Mouse (Mus musculus) intestine, embryonic 14.5 days (tissue): Measurements from ENCODE around the gene Atp9a. TPM values are rescaled to one million over a fixed set of nuclear protein-coding genes. Genes with fewer than 3 reads are reported as not detected.

Experiments
- ATAC-seq: fragments of 200-750 bp; cut with Nextera tagmentation; replicated peaks from 2 replicates; pipeline ENCODE4 v1.8.0; 2017; ENCODE audit warnings: low read depth, moderate number of reproducible peaks, moderate TSS enrichment, moderate library complexity; ENCODE audit not compliant: low FRiP score, low TSS enrichment
- DNase-seq: peaks from one replicate; pipeline ENCODE4 v3.0.0-alpha.2; 2018; ENCODE audit warnings: low spot score
- H3K27ac ChIP-seq: fragments of 300-500 bp; sonication (generic); 2 replicates; pipeline ENCODE4 v1.5.1; 2014; ENCODE audit warnings: low read depth, mild to moderate bottlenecking, control low read depth
- H3K27me3 ChIP-seq: fragments of 300-500 bp; sonication (generic); replicated peaks from 2 replicates; pipeline ENCODE4 v1.6.1; 2014; ENCODE audit warnings: low read length, control low read depth; ENCODE audit not compliant: control insufficient read depth, insufficient read depth
- H3K36me3 ChIP-seq: fragments of 300-500 bp; sonication (generic); 2 replicates; pipeline ENCODE4 v1.6.1; 2014; ENCODE audit warnings: low read length, control low read depth; ENCODE audit not compliant: control insufficient read depth, insufficient read depth
- H3K4me1 ChIP-seq: fragments of 300-500 bp; sonication (generic); replicated peaks from 2 replicates; pipeline ENCODE4 v1.6.1; 2014; ENCODE audit warnings: low read length, control low read depth, mixed read lengths; ENCODE audit not compliant: control insufficient read depth, insufficient read depth
- H3K4me2 ChIP-seq: fragments of 300-500 bp; sonication (generic); 2 replicates; pipeline ENCODE4 v1.6.1; 2014; ENCODE audit warnings: low read length
- H3K4me3 ChIP-seq: fragments of 300-500 bp; sonication (generic); 2 replicates; pipeline ENCODE4 v1.5.1; 2014; ENCODE audit warnings: low read depth, low read length, control low read depth, mixed read lengths
- H3K9ac ChIP-seq: fragments of 300-500 bp; sonication (generic); 2 replicates; pipeline ENCODE4 v1.6.1; 2014; ENCODE audit warnings: mild to moderate bottlenecking, low read length
- H3K9me3 ChIP-seq: fragments of 300-500 bp; sonication (generic); 2 replicates; pipeline ENCODE4 v1.6.1; 2016; ENCODE audit warnings: low read length, control low read depth; ENCODE audit not compliant: control insufficient read depth
- WGBS: fragments of 180-500 bp; shearing (Covaris S2); extraction: QIAGEN DNeasy Blood & Tissue Kit; methylation state at CpG from one replicate; pipeline ENCODE4 v1.1.7; 2014; 5-methylcytosine and 5-hydroxymethylcytosine counted together
- polyA plus RNA-seq: library from polyadenylated mRNA; unstranded; fragments of >200 nt; fragmentation: Nextera tagmentation; extraction: Ambion mirVana; gene quantifications from 2 replicates; pipeline ENCODE4 v1.2.1, GENCODE M21; 2014

Gene Atp9a
- polyA plus RNA-seq, 1 experiment from 2014 or later: 15.6 TPM

DNA sequence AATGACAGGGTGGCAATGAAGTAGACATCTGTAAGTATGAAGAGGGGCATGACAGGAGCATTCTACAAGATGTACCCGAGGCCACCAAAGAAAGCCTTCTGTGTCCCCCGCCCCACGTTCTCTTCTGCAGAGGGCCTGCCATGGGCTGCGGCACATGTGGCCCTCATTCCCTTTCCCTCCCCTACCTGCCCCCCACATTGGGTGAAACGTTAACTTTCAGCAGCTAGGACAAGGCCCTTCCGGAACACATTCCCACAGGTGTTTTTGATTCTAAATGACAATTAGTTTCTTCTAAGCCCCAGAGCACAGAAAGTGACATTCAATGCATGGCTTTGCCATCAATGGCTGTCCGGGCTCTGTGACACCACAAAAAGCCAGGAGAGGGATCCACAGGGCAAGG, 107.3 kb downstream of the Atp9a start:
- Histone ChIP-seq H3K4me3 (no peak overlapping the region), H3K9ac (no peak overlapping the region), H3K27me3 (no peaks in the 10 kb centered on the region), H3K9me3 (no peaks in the 10 kb centered on the region), H3K4me1 (peaks cover 7% of the 10 kb centered on the region; the same call in 1 of the 2 replicates), H3K27ac (no peak overlapping the region), H3K36me3 (0 out of 2 replicates have a peak, but pooled peaks cover 8% of the 10 kb centered on the region), H3K4me2 (no peak overlapping the region)
- DNase-seq: no peak
- ATAC-seq: no peak
- WGBS: 82% methylated on average over 7 of the region's 7 CpGs

DNA sequence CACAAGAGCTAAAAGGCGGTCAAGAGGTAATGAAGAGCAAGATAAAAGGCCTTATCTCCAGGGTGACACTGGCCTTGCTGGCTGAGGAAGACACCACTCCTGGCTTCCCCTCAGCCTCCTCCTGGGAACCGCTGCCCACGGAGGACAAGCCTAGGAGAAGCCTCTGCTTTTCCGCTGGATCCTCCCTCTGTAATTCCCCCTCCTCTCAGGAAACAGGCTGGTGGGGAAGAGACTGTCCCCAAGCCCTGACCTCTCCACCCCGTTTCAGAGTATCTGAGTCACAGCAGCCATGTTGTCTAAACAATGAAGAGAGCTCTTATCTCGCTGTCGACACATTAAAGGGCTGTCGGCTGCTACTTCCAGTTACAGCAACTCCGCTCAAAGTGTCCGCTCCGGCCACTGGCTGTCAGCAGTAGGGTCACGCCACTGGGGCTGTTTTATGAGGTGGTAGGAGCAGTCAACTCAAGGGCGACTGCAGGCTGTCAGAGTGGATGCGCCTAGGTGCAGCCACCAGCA, 108.8 kb downstream of the Atp9a start:
- no peak overlapping the region for H3K9ac ChIP-seq
- no peaks in the 10 kb centered on the region for H3K27me3 ChIP-seq
- H3K4me2 ChIP-seq: no peak overlapping the region
- DNase-seq (no peak), ATAC-seq (no peak)
- H3K36me3 ChIP-seq: 0 out of 2 replicates have a peak, but pooled peaks cover 3% of the 10 kb centered on the region
- no peak overlapping the region for H3K27ac ChIP-seq
- peaks cover 7% of the 10 kb centered on the region; the same call in 1 of the 2 replicates for H3K4me1 ChIP-seq
- WGBS: 21% methylated on average over 14 of the region's 14 CpGs
- H3K4me3 ChIP-seq: no peak overlapping the region
- H3K9me3 ChIP-seq: no peaks in the 10 kb centered on the region

DNA sequence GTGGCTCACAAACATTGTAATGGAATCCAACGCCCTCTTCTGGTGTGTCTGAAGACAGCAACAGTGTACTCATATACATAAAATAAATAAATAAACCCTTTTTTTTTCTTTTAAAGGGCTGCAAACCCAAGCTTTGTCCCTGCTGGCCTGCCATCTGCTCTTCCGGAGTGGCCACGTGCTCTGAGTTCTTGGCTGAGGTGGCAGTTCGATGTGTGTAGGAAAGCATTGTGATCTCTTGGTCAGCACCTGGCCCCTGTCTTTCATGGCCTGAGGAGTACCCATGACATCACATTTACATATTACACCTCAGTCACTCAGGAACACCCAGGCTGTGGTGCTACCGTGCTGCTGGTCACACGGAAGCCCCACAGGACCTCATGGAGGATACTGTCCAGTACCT, 109.7 kb downstream of the Atp9a start:
- Histone ChIP-seq H3K36me3 (0 out of 2 replicates have a peak, but pooled peaks cover 3% of the 10 kb centered on the region), H3K4me3 (no peak overlapping the region), H3K27ac (no peak overlapping the region), H3K9me3 (no peaks in the 10 kb centered on the region), H3K4me2 (no peak overlapping the region), H3K9ac (no peak overlapping the region), H3K27me3 (no peaks in the 10 kb centered on the region), H3K4me1 (peaks cover 7% of the 10 kb centered on the region; the same call in 1 of the 2 replicates)
- no peak for DNase-seq
- 73% methylated on average over 6 of the region's 6 CpGs for WGBS
- ATAC-seq: no peak

DNA sequence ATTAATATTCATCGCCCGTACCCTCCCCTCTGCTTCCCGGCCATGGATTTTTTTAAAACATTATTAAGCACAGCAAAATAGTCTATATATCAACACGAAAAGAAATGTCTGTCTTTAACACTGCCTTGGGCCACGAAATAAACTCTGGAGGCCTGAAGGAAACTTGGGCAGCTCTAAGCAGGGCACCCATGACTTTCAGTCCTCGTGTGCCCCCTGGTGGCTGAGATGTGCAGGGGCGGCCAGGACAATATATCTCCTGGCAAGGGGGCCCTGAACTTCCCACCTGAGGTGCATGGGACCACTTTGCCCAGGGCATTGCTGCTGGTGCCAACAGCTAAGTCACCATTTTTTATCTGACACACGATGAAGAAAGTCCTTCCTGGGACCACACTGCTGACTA, 113.4 kb downstream of the Atp9a start:
- DNase-seq (peak; percentile 95), ATAC-seq (peak; percentile 79)
- H3K27me3 ChIP-seq: no peaks in the 10 kb centered on the region
- H3K9ac ChIP-seq: no peak overlapping the region
- H3K4me1 ChIP-seq: peaks cover 7% of the 10 kb centered on the region; the same call in 1 of the 2 replicates
- H3K4me2 ChIP-seq: no peak overlapping the region
- 24% methylated on average over 8 of the region's 8 CpGs for WGBS
- H3K36me3 ChIP-seq: 0 out of 2 replicates have a peak, but pooled peaks cover 3% of the 10 kb centered on the region
- no peak overlapping the region for H3K27ac ChIP-seq
- peaks cover 4% of the 10 kb centered on the region; the same call in 1 of the 2 replicates for H3K9me3 ChIP-seq
- H3K4me3 ChIP-seq: no peak overlapping the region

GRCm38 (mm10) chr2:168627829-168628770, 114.1 kb downstream of the Atp9a start:
- 0 out of 2 replicates have a peak, but pooled peaks cover 3% of the 10 kb centered on the region for H3K36me3 ChIP-seq
- peaks cover under 1% of the 10 kb centered on the region; the same call in 1 of the 2 replicates for H3K4me1 ChIP-seq
- no peak overlapping the region for H3K4me2 ChIP-seq
- DNase-seq (no peak), ATAC-seq (no peak)
- WGBS: 62% methylated on average over 20 of the region's 20 CpGs
- H3K27ac ChIP-seq: no peak overlapping the region
- peaks cover 4% of the 10 kb centered on the region; the same call in 1 of the 2 replicates for H3K9me3 ChIP-seq
- no peak overlapping the region for H3K9ac ChIP-seq
- no peaks in the 10 kb centered on the region for H3K27me3 ChIP-seq
- H3K4me3 ChIP-seq: no peak overlapping the region

- Histone ChIP-seq H3K9ac (no peak overlapping the region), H3K4me1 (no peaks in the 10 kb centered on the region; the same call in 1 of the 2 replicates), H3K27me3 (no peaks in the 10 kb centered on the region), H3K9me3 (peaks cover 4% of the 10 kb centered on the region; the same call in 1 of the 2 replicates), H3K4me2 (no peak overlapping the region), H3K36me3 (no peaks in the 10 kb centered on the region), H3K27ac (no peak overlapping the region), H3K4me3 (no peak overlapping the region)
- no peak for DNase-seq
- 82% methylated on average over 9 of the region's 9 CpGs for WGBS
- no peak for ATAC-seq
Measured at GRCm38 (mm10) chr2:168626385-168626784, 115.8 kb downstream of the Atp9a start.

DNA sequence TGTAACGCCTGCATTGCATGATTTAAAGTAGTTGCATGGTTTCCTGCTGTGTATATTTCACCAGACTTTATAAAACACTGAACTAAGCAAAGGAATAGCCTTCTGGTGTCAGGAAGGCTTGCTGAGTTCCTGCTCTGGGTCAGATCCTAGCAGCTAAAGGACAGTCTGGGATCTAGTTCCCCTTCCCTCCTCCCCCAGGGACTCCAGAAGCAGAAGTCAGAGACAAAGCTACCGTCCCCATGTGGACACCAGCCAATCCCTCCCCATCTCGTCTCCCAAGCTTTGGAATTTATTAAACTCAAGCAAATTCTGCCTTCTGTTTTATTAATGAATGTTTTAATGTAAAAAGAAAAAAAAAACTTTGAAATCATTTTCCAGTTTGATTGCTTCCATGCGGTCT, 117.1 kb downstream of the Atp9a start:
- no peak for DNase-seq
- Histone ChIP-seq H3K9ac (no peak overlapping the region), H3K4me3 (no peak overlapping the region), H3K9me3 (peaks cover 4% of the 10 kb centered on the region; the same call in 1 of the 2 replicates), H3K4me2 (no peak overlapping the region), H3K36me3 (no peaks in the 10 kb centered on the region), H3K27me3 (no peaks in the 10 kb centered on the region), H3K27ac (no peak overlapping the region), H3K4me1 (no peaks in the 10 kb centered on the region; the same call in 1 of the 2 replicates)
- ATAC-seq: no peak
- WGBS: 49% methylated on average over 4 of the region's 4 CpGs

GRCm38 (mm10) chr2:168621111-168621802, 121.0 kb downstream of the Atp9a start:
- Histone ChIP-seq H3K4me2 (no peak overlapping the region), H3K27me3 (no peaks in the 10 kb centered on the region), H3K36me3 (no peaks in the 10 kb centered on the region), H3K27ac (no peak overlapping the region), H3K9ac (no peak overlapping the region), H3K9me3 (peaks cover 4% of the 10 kb centered on the region; the same call in 1 of the 2 replicates), H3K4me3 (no peak overlapping the region), H3K4me1 (no peaks in the 10 kb centered on the region)
- ATAC-seq (no peak), DNase-seq (no peak)
- WGBS: 78% methylated on average over 11 of the region's 11 CpGs
